Mouse (Mus musculus) WW6 (cell line): Measurements from ENCODE around the gene Ccne1.

Source experiments
- DNase-seq: peaks from one replicate; pipeline ENCODE4 v3.0.0-alpha.2; 2013; ENCODE audit warnings: low read depth, low spot score

Gene Ccne1

DNA sequence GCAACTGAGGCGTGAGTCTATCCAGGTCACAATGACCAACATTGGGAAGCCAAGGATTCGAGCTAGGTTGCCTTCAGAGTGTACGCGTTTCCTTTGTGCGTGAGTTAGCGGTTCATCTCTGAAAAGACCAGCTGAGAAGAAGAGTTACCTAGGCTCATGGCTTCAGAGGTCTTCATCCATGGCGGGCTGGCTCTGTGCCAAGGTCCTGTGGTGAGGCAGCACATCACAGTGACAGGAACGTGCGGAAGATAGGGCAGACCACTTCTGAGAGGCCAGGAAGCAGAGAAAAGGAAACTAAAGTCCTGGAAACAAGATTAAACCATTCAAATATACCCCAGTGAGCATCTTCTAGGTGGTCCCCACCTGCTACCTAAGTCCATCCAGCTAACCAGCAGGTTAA is 53.1 kb downstream of the Ccne1 start:
- DNase-seq, result no peak
